Mouse (Mus musculus): ENCODE measurements around the gene Olfr297. TPM values are rescaled to one million over a fixed set of nuclear protein-coding genes. Genes with fewer than 3 reads are reported as not detected.

Gene Olfr297
- not detected in 2 replicates for polyA plus RNA-seq (2012; rRNA removed)

DNA sequence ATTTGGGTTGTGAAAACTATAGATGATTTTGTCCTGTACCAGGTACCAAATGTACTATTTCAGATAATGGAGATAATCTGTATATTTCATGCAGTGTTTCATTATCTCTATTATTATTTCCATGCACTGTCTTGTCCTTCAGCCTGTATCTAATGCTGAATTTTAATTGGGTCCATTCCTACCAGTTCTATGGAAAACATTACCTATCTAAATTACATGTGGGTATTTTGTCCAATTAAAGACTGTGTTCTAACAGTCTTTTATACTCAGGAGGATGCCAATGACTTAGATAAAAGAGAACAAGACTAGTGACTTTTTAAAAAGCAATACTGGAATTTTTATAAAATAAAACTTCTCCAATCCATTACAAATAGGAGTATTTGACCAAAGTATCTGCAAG lies at the start of gene Olfr297:
Gene Olfr297, plus strand, starts transcription at position 301 of the 400 bp plus-strand sequence.
- no peak for DNase-seq (ENCODE audit: low spot score)

DNA sequence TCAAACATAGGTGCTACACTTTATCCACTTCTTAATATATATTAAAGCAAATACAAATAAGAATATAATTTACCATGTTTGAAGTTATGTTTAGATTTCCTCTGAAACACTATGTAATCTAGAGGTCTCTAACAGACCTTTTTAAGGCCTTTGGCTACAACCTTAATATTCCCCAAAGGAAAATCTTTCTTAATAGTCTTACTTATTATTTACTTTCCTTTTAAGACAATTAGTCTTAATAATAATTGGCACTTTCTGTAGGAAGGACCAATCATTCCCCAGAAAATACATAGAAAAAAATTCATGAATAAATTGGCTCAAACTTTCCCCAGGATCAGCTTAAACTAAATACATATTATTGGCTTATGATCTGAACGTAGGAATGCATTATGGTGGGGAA lies 27.4 kb upstream of the Olfr297 start, which contains the start of gene Olfr298:
Gene Olfr298, minus strand, starts transcription at position 101 of the 400 bp plus-strand sequence.
- no peak for DNase-seq (ENCODE audit: low spot score)

Other genes starting within 250 kb of the Olfr297 start
- not detected in 2 replicates for gene Olfr310, start 242.8 kb upstream of the Olfr297 start, polyA plus RNA-seq (2012; rRNA removed)
- not detected in 2 replicates for gene Olfr309, start 206.3 kb upstream of the Olfr297 start, polyA plus RNA-seq (2012; rRNA removed)
- not detected in 2 replicates for gene Olfr308, start 194.3 kb upstream of the Olfr297 start, polyA plus RNA-seq (2012; rRNA removed)
- not detected in 2 replicates for gene Olfr307, start 182.4 kb upstream of the Olfr297 start, polyA plus RNA-seq (2012; rRNA removed)
- gene Olfr305, start 153.0 kb upstream of the Olfr297 start, polyA plus RNA-seq (2012; rRNA removed) = not detected in 2 replicates
- gene Olfr304, start 133.3 kb upstream of the Olfr297 start, polyA plus RNA-seq (2012; rRNA removed) = not detected in 2 replicates
- gene Olfr303, start 122.2 kb upstream of the Olfr297 start, polyA plus RNA-seq (2012; rRNA removed) = not detected in 2 replicates
- not detected in 2 replicates for gene Olfr301, start 116.1 kb upstream of the Olfr297 start, polyA plus RNA-seq (2012; rRNA removed)
- not detected in 2 replicates for gene Olfr299, start 60.0 kb upstream of the Olfr297 start, polyA plus RNA-seq (2012; rRNA removed)
- not detected in 2 replicates for gene Olfr298, start 27.5 kb upstream of the Olfr297 start, polyA plus RNA-seq (2012; rRNA removed)
- gene Olfr295, start 63.9 kb downstream of the Olfr297 start, polyA plus RNA-seq (2012; rRNA removed) = not detected in 2 replicates
- not detected in 2 replicates for gene Olfr294, start 96.7 kb downstream of the Olfr297 start, polyA plus RNA-seq (2012; rRNA removed)
- gene Olfr293, start 129.1 kb downstream of the Olfr297 start, polyA plus RNA-seq (2012; rRNA removed) = not detected in 2 replicates
- not detected in 2 replicates for gene Olfr292, start 168.4 kb downstream of the Olfr297 start, polyA plus RNA-seq (2012; rRNA removed)